Mouse (Mus musculus) fibroblast of lung, adult 2 months (primary cell): ENCODE measurements around the gene Bag6.

Experiments
- DNase-seq: peaks from one replicate; pipeline ENCODE4 v3.0.0-alpha.2; 2011; ENCODE audit warnings: low read depth

Gene Bag6

GRCm38 (mm10) chr17:35168541-35169207, 33.7 kb downstream of the Bag6 start:
- DNase-seq, result no peak

DNA sequence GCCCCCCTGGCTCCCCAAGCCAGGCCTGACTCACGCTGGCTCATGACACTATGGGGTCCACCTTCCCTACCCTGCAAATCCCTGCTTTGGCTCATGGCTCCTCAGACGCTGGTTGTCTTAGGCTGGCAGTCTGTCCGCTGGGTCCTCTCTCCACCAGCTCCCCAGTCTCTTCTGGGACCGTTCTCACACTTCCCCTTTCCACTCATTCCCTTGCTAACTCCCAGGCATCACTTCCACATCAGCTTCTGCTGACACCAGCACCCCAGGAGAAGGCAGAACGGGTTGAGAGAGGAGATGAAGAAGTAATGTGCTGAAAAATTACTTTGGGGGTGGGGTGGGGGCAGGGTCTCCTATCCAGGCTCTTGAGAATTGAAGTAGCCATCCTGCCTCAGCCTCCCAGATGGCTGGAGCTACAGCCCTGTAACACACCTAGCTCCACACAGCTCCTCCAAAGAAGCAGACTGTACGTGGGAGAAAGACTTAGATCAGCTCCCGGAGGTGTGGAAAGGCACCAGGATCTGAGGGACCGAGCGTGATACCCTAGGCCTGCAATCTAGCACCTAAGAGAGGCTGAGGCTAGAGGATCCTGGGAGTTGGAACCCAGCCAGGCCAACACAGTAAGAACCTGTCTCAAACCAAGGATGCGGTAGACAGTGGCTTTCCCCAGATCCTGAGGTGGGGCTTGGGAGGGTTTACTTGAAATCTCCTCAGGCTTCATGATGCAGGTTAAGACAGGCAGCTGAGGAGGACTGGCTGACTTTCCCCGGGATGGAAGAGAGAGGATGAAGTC, 37.7 kb downstream of the Bag6 start:
- DNase-seq, result no peak

DNA sequence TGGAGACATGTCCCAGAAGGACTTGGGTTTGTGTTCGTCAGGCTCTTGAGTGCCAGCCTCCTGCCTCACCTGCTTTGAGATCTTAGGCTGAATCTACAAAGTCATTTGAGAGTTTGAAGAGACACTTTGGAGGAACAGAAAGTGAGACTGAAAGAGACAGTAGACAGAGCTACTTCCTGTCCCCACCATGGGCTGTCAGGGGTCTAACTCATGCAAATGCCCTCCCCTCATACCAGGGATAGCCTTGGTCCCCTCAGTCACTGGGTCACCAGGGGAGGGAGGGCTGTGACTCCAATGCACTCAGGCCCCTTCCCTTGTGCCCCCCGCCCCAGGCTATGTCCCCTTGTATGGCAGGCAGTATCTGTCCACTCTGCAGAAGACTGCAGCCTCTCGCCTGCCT, 38.4 kb downstream of the Bag6 start:
- no peak for DNase-seq

DNA sequence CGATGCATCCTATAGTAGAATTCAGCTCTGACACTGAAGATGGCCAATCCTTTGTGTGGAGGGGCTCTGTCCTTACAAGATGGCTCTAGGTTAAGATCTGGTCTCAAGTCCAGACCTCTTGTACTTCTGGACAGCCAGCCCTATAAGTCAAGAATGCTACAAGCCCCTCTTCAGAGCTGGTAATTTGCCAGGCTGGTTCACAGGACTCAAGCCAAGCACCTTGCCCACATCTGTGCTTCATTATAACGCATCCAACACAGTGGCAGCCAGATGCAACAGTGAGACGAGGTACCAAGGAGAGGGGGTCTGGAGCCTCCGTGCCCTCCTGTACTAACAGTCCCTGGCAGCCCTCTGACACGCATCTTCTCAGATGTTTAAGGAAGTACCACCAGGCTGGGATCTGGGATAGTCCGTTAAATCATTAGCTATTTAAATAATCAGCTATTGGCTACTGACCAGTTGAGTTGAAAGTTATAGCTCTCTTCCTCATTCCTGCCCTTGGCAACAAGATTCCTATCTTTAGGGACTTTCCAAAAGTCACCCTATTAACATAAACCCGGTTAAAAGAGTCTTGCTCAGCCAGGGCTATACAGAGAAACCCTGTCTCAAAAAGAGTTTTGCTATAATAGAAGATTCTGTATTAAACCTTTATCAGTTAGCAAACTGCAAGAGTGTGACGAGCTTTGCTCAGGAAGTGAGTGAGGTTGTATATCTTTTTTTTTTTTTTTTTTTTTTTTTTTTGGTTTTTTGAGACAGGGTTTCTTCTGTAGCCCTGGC, 39.4 kb downstream of the Bag6 start:
- DNase-seq, result no peak

- no peak for DNase-seq
These were observed 40.4 kb downstream of the Bag6 start for GRCm38 (mm10) chr17:35175382-35175781.

- no peak for DNase-seq
These were observed 41.0 kb downstream of the Bag6 start, which contains the start of gene Aif1 for GRCm38 (mm10) chr17:35175968-35176367. Aif1 (minus strand) TSS chr17:35176068.

GRCm38 (mm10) chr17:35178528-35178927, 43.5 kb downstream of the Bag6 start:
- no peak for DNase-seq

DNA sequence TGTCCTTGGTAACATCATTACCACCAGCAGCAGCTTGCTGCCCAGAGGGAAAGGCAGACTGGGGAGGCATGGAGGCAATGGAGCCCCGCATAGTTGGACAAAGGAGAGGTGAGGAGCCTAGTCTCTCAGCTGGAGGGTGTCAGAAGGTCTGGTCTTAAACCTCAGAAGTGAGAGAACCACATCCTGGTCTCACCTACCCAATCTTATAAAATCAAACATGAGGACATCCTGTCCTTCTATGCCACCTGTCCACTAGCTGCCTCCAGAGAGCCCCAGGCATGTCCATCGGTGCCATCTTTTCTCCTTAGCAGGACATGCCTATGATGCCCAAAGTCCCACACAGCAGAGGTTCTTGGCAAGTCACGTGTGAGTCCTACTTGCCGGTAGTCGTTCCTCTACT, 45.1 kb downstream of the Bag6 start:
- DNase-seq, result no peak

- DNase-seq, result no peak
These were observed 50.9 kb downstream of the Bag6 start for GRCm38 (mm10) chr17:35185639-35186611.

DNA sequence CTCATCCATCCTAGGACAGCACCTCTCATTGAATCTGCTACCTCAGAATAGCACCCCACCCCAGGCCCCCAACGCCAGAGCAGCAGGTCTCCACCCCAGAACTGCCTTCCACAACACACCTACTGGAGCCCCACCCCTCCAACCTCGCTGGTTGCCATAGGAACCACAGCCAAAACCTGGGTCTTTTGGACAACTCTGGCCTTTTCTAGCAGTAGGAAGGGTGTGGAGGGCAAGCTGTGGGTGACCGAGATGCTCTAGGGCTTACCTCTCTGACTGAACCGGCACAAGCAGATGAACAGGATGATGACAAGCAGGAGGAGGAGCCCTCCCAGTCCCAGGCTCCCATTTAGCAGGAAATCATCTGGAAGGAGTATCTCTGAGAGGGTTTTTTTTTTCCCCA, 51.7 kb downstream of the Bag6 start:
- no peak for DNase-seq

- no peak for DNase-seq
These were observed 52.4 kb downstream of the Bag6 start for GRCm38 (mm10) chr17:35187345-35187744.

- no peak for DNase-seq
These were observed 53.1 kb downstream of the Bag6 start, which contains the start of gene Lst1 for GRCm38 (mm10) chr17:35187959-35188610. Lst1 (minus strand) TSS chr17:35188439.

DNA sequence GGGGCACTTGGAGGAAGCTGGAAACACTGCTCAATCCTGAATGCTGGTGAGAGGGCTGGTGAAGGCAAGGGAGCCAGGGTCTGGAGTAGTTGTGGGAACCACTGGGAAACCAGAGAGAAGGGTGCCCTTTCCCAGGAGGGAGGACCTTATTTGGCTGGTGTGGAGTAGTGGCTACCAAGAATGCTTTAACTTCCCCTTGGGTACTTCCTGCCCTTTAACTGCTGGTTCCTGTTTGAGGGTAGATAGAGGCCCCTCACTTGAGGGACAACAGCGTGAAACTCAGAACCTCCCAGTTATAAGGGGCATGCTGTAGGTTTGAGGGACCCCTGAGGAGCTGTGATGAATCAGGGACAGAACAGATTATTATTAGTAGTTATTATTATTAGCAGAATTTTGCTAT, 54.2 kb downstream of the Bag6 start:
- DNase-seq, result no peak

- no peak for DNase-seq
These were observed 55.1 kb downstream of the Bag6 start for GRCm38 (mm10) chr17:35190096-35190495.

- DNase-seq, result no peak
These were observed 56.7 kb downstream of the Bag6 start for GRCm38 (mm10) chr17:35191723-35192122.

GRCm38 (mm10) chr17:35192924-35193323, 57.9 kb downstream of the Bag6 start:
- DNase-seq, result no peak

GRCm38 (mm10) chr17:35193881-35194843, 59.2 kb downstream of the Bag6 start, which contains the start of gene Ltb:
Ltb (plus strand) TSS chr17:35194439.
- DNase-seq, result no peak

GRCm38 (mm10) chr17:35194844-35195630, 60.1 kb downstream of the Bag6 start:
- DNase-seq, result no peak
